Mouse (Mus musculus) liver, adult 2 months (tissue): ENCODE results near the gene Cib3. TPM values are rescaled to one million over a fixed set of nuclear protein-coding genes. Genes with fewer than 3 reads are reported as not detected.

Experiments used
- DNase-seq: peaks from one replicate; pipeline ENCODE4 v3.0.0-alpha.2; 2011; ENCODE audit warnings: low read depth, low spot score; ENCODE audit errors: extremely low read depth
- H3K27ac ChIP-seq: fragments of 200-500 bp; replicated peaks from 2 replicates; pipeline ENCODE4 v1.5.1; 2012; ENCODE audit warnings: low read depth, mild to moderate bottlenecking, control low read depth, inconsistent platforms, low read length; ENCODE audit not compliant: insufficient read depth
- H3K27me3 ChIP-seq: fragments of 200-500 bp; 2 replicates; pipeline ENCODE4 v1.6.1; 2012; ENCODE audit warnings: mild to moderate bottlenecking, moderate library complexity, low read length, inconsistent platforms; ENCODE audit not compliant: control insufficient read depth, insufficient read depth
- H3K36me3 ChIP-seq: fragments of 200-500 bp; 2 replicates; pipeline ENCODE4 v1.6.1; 2012; ENCODE audit warnings: low read length, inconsistent platforms; ENCODE audit not compliant: control insufficient read depth, insufficient read depth
- H3K4me1 ChIP-seq: fragments of 200-500 bp; 2 replicates; pipeline ENCODE4 v1.6.1; 2011; ENCODE audit warnings: low read length; ENCODE audit not compliant: control insufficient read depth, insufficient read depth
- H3K4me3 ChIP-seq: fragments of 200-500 bp; 2 replicates; pipeline ENCODE4 v1.5.1; 2011; ENCODE audit warnings: low read depth, mild to moderate bottlenecking, control low read depth, low read length, moderate library complexity; ENCODE audit not compliant: insufficient read depth
- H3K79me2 ChIP-seq: fragments of 200-500 bp; 2 replicates; pipeline ENCODE4 v1.6.1; 2012; ENCODE audit warnings: inconsistent platforms, mild to moderate bottlenecking, low read length, moderate library complexity; ENCODE audit not compliant: control insufficient read depth, insufficient read depth
- H3K9ac ChIP-seq: fragments of 200-500 bp; 2 replicates; pipeline ENCODE4 v1.6.1; 2012; ENCODE audit warnings: low read depth, mild to moderate bottlenecking, control low read depth, inconsistent platforms, low read length
- CTCF ChIP-seq: fragments of 200-500 bp; IDR thresholded peaks from 2 replicates; pipeline ENCODE4 v1.5.1; 2011; ENCODE audit warnings: low read depth, low read length, control low read depth
- POLR2A ChIP-seq: fragments of 200-500 bp; IDR thresholded peaks from 2 replicates; pipeline ENCODE4 v1.6.1; 2011; ENCODE audit warnings: low read length, control low read depth; ENCODE audit not compliant: insufficient read depth; ENCODE audit errors: extremely low read depth
- WGBS: fragments of 180-500 bp; shearing (Covaris S2); methylation state at CpG from one replicate; pipeline ENCODE4 v1.1.7; 2018; 5-methylcytosine and 5-hydroxymethylcytosine counted together
- polyA plus RNA-seq: library from polyadenylated mRNA; depleted of rRNA; stranded (reverse); fragments of >200 nt; gene quantifications from 2 replicates; pipeline ENCODE4 v1.2.3, GENCODE M21; 2012; rRNA removed
- total RNA-seq: library from RNA; depleted of rRNA; stranded (reverse); fragments of >200 nt; gene quantifications from 2 replicates; pipeline ENCODE4 v1.2.3, GENCODE M21; 2014; rRNA removed

Gene Cib3
- total RNA-seq (1.1 and 2.6 TPM in 2 replicates), polyA plus RNA-seq (0.60 and 1.5 TPM in 2 replicates)

DNA sequence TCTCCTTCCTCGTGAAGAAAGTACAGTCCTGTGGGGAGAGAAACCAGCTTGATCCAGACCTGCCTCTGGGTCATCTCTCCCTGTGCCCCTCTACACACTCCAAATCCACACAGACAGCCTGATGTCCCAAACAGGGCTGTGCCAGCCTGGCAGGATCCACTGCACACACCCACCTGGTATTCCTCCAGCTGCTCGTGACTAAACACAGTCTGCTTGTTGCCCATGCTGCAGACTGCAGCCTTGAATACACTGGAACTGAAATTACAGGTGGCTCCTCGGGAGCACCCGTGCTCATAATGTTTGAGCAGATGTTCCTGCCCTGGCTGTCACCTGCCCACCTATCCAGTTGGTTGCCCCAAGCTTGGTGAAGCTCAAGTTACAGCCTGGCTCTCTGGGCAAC lies at the start of gene Cib3:
TSS of gene Cib3 (minus strand) at position 87 of the 400 bp plus-strand sequence.
- no peaks in the 10 kb centered on the region for H3K79me2 ChIP-seq
- no peak within 1 kb of the TSS for H3K4me3 ChIP-seq
- no peak for DNase-seq
- peaks cover 6% of the 10 kb centered on the region for H3K4me1 ChIP-seq
- WGBS, result 31% methylated on average over 4 of the region's 4 CpGs
- H3K36me3 ChIP-seq, result no peaks in the 10 kb centered on the region
- TF ChIP-seq CTCF, result no peak
- TF ChIP-seq POLR2A, result no peak
- H3K27me3 ChIP-seq, result no peaks in the 10 kb centered on the region
- H3K27ac ChIP-seq, result no peak within 1 kb of the TSS
- no peak within 1 kb of the TSS for H3K9ac ChIP-seq

DNA sequence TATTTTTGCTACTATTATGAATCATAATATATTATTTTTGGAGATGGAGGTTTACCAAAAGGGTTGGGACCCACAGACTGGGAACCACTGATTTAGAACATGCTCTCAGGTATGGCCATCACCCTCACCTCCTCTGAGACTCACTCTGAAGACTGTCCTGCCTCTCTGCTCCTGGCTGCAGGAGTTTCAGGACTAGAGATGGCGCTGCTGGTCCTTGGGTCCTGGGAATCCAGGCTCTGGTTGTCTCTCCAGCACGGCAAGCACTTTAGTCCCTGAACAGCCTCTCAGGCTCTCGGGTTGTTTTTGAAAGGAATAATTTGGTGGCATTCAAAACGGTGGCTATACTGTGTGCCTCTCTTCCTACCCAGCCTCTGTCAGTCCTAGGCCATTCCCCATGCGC lies 49.2 kb upstream of the Cib3 start:
- H3K4me1 ChIP-seq, result peaks cover 4% of the 10 kb centered on the region
- WGBS, result 74% methylated on average over 5 of the region's 5 CpGs
- no peaks in the 10 kb centered on the region for H3K27me3 ChIP-seq
- H3K36me3 ChIP-seq, result no peaks in the 10 kb centered on the region
- no peak overlapping the region for H3K4me3 ChIP-seq
- no peak for DNase-seq
- H3K79me2 ChIP-seq, result no peaks in the 10 kb centered on the region
- no peak overlapping the region for H3K9ac ChIP-seq
- H3K27ac ChIP-seq, result no peak overlapping the region
- TF ChIP-seq POLR2A, result no peak
- peak; percentile 60 for TF ChIP-seq CTCF

DNA sequence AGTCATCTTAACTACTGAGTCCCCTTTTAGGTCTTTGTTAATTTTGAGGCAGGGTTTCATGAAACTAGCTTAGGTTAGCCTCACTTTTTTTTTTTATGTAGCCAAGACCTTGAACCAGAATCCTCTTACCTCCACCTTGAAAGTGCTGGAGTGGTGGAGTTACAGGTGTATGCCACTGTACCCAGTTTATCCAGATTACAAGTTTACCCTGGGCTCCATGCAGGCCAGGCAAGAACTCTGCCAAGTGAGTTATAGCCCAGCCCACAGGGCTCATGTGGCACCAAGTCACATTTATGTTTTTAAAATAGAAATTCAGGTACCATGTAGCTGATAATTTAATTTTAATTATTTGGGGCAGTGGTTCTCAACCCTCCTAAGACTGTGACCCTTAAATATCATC lies 48.8 kb upstream of the Cib3 start:
- Histone ChIP-seq H3K9ac (no peak overlapping the region), H3K27me3 (no peaks in the 10 kb centered on the region), H3K4me3 (no peak overlapping the region), H3K4me1 (peaks cover 4% of the 10 kb centered on the region), H3K36me3 (no peaks in the 10 kb centered on the region), H3K79me2 (no peaks in the 10 kb centered on the region), H3K27ac (no peak overlapping the region)
- TF ChIP-seq CTCF, result no peak
- no peak for TF ChIP-seq POLR2A
- no peak for DNase-seq

DNA sequence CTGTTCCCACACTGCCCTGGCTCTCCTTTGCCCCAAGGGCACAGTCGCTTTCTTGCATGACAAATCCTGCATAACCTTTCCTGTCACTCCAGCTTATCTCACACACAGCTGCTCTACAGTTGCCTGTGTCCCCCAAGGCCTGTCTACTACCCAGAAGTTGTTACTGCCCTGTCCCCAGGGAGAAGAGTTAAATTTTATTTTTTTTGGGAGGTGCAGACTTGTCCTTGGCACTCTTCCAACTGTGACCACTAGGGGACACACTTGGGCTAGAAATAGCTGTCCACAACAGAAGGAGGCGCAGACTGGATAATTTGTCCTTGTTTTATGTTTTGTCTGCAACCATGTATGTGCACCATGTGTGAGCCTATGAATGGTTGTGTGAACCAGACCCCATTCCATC lies 48.4 kb upstream of the Cib3 start:
- no peak overlapping the region for H3K4me3 ChIP-seq
- H3K79me2 ChIP-seq, result no peaks in the 10 kb centered on the region
- no peak overlapping the region for H3K27ac ChIP-seq
- no peak for DNase-seq
- no peaks in the 10 kb centered on the region for H3K36me3 ChIP-seq
- TF ChIP-seq POLR2A (no peak), CTCF (peak; percentile 61)
- WGBS, result 83% methylated on average over 2 of the region's 2 CpGs
- H3K27me3 ChIP-seq, result no peaks in the 10 kb centered on the region
- H3K9ac ChIP-seq, result no peak overlapping the region
- peaks cover 4% of the 10 kb centered on the region for H3K4me1 ChIP-seq

DNA sequence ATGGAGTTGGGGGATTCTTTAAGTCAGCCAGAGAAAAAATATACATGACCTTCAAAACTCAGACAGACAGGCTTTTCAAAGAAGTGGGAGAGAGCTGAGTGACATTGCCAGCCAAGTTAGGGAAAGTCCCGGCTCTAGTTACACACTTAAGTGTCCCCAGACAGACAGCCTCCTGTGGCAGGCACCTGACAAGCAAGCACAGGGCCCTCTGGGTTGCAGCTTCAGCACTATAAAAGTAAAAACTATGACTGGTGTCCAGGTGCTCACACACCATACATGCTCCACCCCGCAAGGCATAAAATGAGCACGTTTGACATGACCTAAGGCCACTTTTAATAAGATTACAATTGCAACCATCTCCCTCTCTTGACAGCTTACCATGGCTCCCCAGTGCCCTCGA lies 47.9 kb upstream of the Cib3 start:
- 49% methylated on average over 4 of the region's 4 CpGs for WGBS
- no peaks in the 10 kb centered on the region for H3K27me3 ChIP-seq

DNA sequence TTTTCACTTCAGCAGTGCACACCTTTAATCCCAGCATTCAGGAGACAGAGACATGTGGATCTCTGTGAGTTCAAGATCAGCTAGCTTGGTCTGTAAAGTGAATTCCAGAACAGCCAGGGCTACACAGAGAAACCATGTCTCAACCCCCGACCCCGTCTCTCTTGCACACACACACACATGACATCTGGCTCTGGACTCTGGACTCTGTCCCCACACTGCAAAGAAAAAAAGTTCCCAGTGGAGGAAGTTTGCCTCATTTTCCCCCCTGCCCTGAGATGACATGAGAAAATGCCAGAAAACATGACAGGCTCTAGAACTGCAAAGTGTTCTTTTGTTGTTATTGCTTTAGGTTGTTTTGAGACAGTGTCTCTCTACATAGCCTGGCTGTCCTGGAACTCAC lies 47.2 kb upstream of the Cib3 start:
- Histone ChIP-seq H3K9ac (no peak overlapping the region), H3K4me1 (peaks cover 4% of the 10 kb centered on the region), H3K27me3 (no peaks in the 10 kb centered on the region), H3K36me3 (no peaks in the 10 kb centered on the region), H3K79me2 (no peaks in the 10 kb centered on the region), H3K4me3 (no peak overlapping the region), H3K27ac (no peak overlapping the region)
- TF ChIP-seq CTCF (no peak), POLR2A (no peak)
- peak; percentile 60 for DNase-seq
- 18% methylated on average over 2 of the region's 2 CpGs for WGBS

More for the DNA sequence above, 47.9 kb upstream of the Cib3 start:
- peaks cover 4% of the 10 kb centered on the region for H3K4me1 ChIP-seq
- H3K9ac ChIP-seq, result no peak overlapping the region
- TF ChIP-seq POLR2A, result no peak
- no peak for TF ChIP-seq CTCF
- H3K27ac ChIP-seq, result no peak overlapping the region
- no peak for DNase-seq
- no peaks in the 10 kb centered on the region for H3K79me2 ChIP-seq
- H3K4me3 ChIP-seq, result no peak overlapping the region
- no peaks in the 10 kb centered on the region for H3K36me3 ChIP-seq
